Mouse (Mus musculus) adrenal gland, postnatal 4 days (tissue): ENCODE measurements around the gene Spon1. TPM values are rescaled to one million over a fixed set of nuclear protein-coding genes. Genes with fewer than 3 reads are reported as not detected.

Source experiments
- DNase-seq, 2 experiments: peaks; one replicate each; pipeline ENCODE4 v3.0.0; 2021 to 2022; ENCODE audit warnings: low spot score in 2 of 2, mixed read lengths in 2 of 2
- long read RNA-seq, 2 experiments: library from polyadenylated mRNA; stranded (forward); transcript quantifications; one replicate each; pipeline ENCODE4 v2.0.0; 2021
- total RNA-seq, 2 experiments: library from RNA; stranded (reverse); gene quantifications; 2 replicates each; pipeline ENCODE4 v1.2.3; 2021

Spon1 gene
- 10 to 100 TPM; 14.9 to 16.3 TPM for total RNA-seq
- long read RNA-seq, experiment 1, full-length matches to known transcripts = 4 of 8 reads
- long read RNA-seq, experiment 1, partial matches to known transcripts = 2 of 8 reads
- long read RNA-seq, experiment 1, other reads (novel, unspliced or antisense) = 2 of 8 reads
- long read RNA-seq, experiment 2, full-length matches to known transcripts = 24 of 38 reads
- long read RNA-seq, experiment 2, partial matches to known transcripts = 5 of 38 reads
- long read RNA-seq, experiment 2, other reads (novel, unspliced or antisense) = 9 of 38 reads

- peak in 1 of 2 experiments; percentile 7 for DNase-seq
Observed at GRCm38 (mm10) chr7:113765667-113766497, at the start of gene Spon1. Spon1 (plus strand) TSS chr7:113765998.

- DNase-seq = no peak
Observed at GRCm38 (mm10) chr7:113721994-113722393, 43.8 kb upstream of the Spon1 start.

- DNase-seq = no peak
Observed at GRCm38 (mm10) chr7:113723905-113724304, 41.9 kb upstream of the Spon1 start.

- DNase-seq = no peak
Observed at GRCm38 (mm10) chr7:113727999-113728713, 37.6 kb upstream of the Spon1 start.

- DNase-seq = no peak
Observed at GRCm38 (mm10) chr7:113728926-113729325, 36.9 kb upstream of the Spon1 start.

GRCm38 (mm10) chr7:113730406-113731247 lies 35.2 kb upstream of the Spon1 start:
- DNase-seq = no peak

- no peak for DNase-seq
Observed at GRCm38 (mm10) chr7:113737790-113738362, 27.9 kb upstream of the Spon1 start.

- no peak for DNase-seq
Observed at GRCm38 (mm10) chr7:113739181-113739580, 26.6 kb upstream of the Spon1 start.

- DNase-seq = no peak
Observed at GRCm38 (mm10) chr7:113742644-113743043, 23.2 kb upstream of the Spon1 start.

GRCm38 (mm10) chr7:113743982-113744381 lies 21.8 kb upstream of the Spon1 start:
- DNase-seq = no peak

- DNase-seq = no peak
Observed at GRCm38 (mm10) chr7:113756616-113757015, 9.2 kb upstream of the Spon1 start.

GRCm38 (mm10) chr7:113759212-113759611 lies 6.6 kb upstream of the Spon1 start:
- DNase-seq = no peak

- no peak for DNase-seq
Observed at GRCm38 (mm10) chr7:113765133-113765532, 665 bp upstream of the Spon1 start.

- DNase-seq = no peak
Observed at GRCm38 (mm10) chr7:113766498-113766941, 722 bp downstream of the Spon1 start.

- no peak for DNase-seq
Observed at GRCm38 (mm10) chr7:113767546-113767945, 1.7 kb downstream of the Spon1 start.

GRCm38 (mm10) chr7:113768174-113768935 lies 2.6 kb downstream of the Spon1 start:
- DNase-seq = no peak

- DNase-seq = no peak
Observed at GRCm38 (mm10) chr7:113769281-113769680, 3.5 kb downstream of the Spon1 start.

GRCm38 (mm10) chr7:113772135-113772534 lies 6.3 kb downstream of the Spon1 start:
- no peak for DNase-seq

GRCm38 (mm10) chr7:113773436-113773835 lies 7.6 kb downstream of the Spon1 start:
- DNase-seq = no peak

GRCm38 (mm10) chr7:113774039-113774438 lies 8.2 kb downstream of the Spon1 start:
- peak in 1 of 2 experiments; percentile 29 for DNase-seq
